ENCODE assay signal across 10 mouse cellular contexts in the genomic region with DNA sequence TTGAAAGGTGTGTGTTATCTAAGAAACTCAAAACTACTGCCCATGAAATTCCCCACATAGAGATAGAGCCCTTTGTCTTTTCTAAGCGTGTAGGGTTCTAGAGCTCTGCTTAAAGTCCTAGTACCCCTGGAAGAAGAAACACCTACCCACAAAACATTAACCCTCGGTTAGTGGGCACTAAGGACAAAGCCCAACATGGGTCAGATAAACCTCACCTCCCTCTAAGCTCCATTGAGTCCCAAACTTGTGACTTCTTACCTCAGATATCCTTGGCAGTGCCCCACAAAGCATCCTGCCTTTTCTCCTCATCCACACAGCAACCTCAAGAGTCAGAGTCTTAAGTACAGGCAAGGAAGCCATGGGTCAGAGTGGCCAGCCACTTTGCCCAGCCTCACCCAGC.
DNase-seq lines count a peak whose midpoint lies in the region; ATAC-seq and TF ChIP-seq lines count a peak whose summit lies in the region.
"Had no signal": no experiment of that assay in that cellular context is flagged by ENCODE, and none has a peak within 500 bp of the region (broad histone marks: within the 10 kb centered on the region; RNA-seq: fewer than 3 reads in every experiment).

No protein-coding gene starts in this region.

- H3K9me3 ChIP-seq in intestine, embryonic 14.5 days (ENCODE audit: control insufficient read depth, low read length), result no peaks in the 10 kb centered on the region
- no peaks in the 10 kb centered on the region for H3K9me3 ChIP-seq in intestine, postnatal 0 days (ENCODE audit: control insufficient read depth)
- no peaks in the 10 kb centered on the region for H3K9me3 ChIP-seq in forebrain, embryonic 15.5 days
- H3K9me3 ChIP-seq in midbrain, embryonic 10.5 days (replicated peaks), result no peaks in the 10 kb centered on the region
- no peaks in the 10 kb centered on the region for H3K9me3 ChIP-seq in neural tube, embryonic 15.5 days (replicated peaks)
- H3K9me3 ChIP-seq: embryonic facial prominence, embryonic 15.5 days had no signal

- no peaks in the 10 kb centered on the region for H3K27me3 ChIP-seq in intestine, embryonic 14.5 days (replicated peaks; ENCODE audit: control insufficient read depth, insufficient read depth, low read length)
- no peaks in the 10 kb centered on the region for H3K27me3 ChIP-seq in intestine, postnatal 0 days (replicated peaks; ENCODE audit: control insufficient read depth, insufficient read depth, low read length)
- no peaks in the 10 kb centered on the region for H3K27me3 ChIP-seq in forebrain, embryonic 15.5 days
- H3K27me3 ChIP-seq in midbrain, embryonic 10.5 days (ENCODE audit: low read depth, poor library complexity, severe bottlenecking), result peaks cover 6% of the 10 kb centered on the region
- H3K27me3 ChIP-seq in neural tube, embryonic 15.5 days (replicated peaks), result no peaks in the 10 kb centered on the region
- H3K27me3 ChIP-seq: embryonic facial prominence, embryonic 15.5 days had no signal

- no peaks in the 10 kb centered on the region for H3K36me3 ChIP-seq in intestine, embryonic 14.5 days (ENCODE audit: control insufficient read depth, insufficient read depth, low read length)
- no peaks in the 10 kb centered on the region for H3K36me3 ChIP-seq in intestine, postnatal 0 days (ENCODE audit: control insufficient read depth, insufficient read depth)
- H3K36me3 ChIP-seq in forebrain, embryonic 15.5 days, result no peaks in the 10 kb centered on the region
- H3K36me3 ChIP-seq in midbrain, embryonic 10.5 days, result no peaks in the 10 kb centered on the region
- no peaks in the 10 kb centered on the region for H3K36me3 ChIP-seq in neural tube, embryonic 15.5 days
- H3K36me3 ChIP-seq: embryonic facial prominence, embryonic 15.5 days had no signal

- no peak for TF ChIP-seq CTCF in intestine, postnatal 0 days (IDR thresholded peaks at IDR 0.05; ENCODE audit: low read depth)

- no peak overlapping the region for H3K4me3 ChIP-seq in intestine, embryonic 14.5 days (ENCODE audit: low read depth, low read length)
- H3K4me3 ChIP-seq in intestine, postnatal 0 days (ENCODE audit: low read depth, low read length), result no peak overlapping the region
- no peak overlapping the region for H3K4me3 ChIP-seq in forebrain, embryonic 15.5 days
- peak overlapping the region; percentile 32 for H3K4me3 ChIP-seq in midbrain, embryonic 10.5 days
- no peak overlapping the region for H3K4me3 ChIP-seq in neural tube, embryonic 15.5 days (replicated peaks)
- H3K4me3 ChIP-seq: embryonic facial prominence, embryonic 15.5 days had no signal

- WGBS in intestine, embryonic 14.5 days, result 91% methylated on average over 2 of the region's 2 CpGs
- WGBS in intestine, postnatal 0 days, result 87% methylated on average over 2 of the region's 2 CpGs
- 45% methylated on average over 2 of the region's 2 CpGs for WGBS in forebrain, embryonic 15.5 days
- WGBS in midbrain, embryonic 10.5 days, result 56% methylated on average over 2 of the region's 2 CpGs
- WGBS in neural tube, embryonic 15.5 days, result 73% methylated on average over 2 of the region's 2 CpGs

- no peak for DNase-seq in intestine, embryonic 14.5 days (ENCODE audit: low spot score)
- no peak for DNase-seq in midbrain, embryonic 10.5 days (ENCODE audit: low spot score)
- DNase-seq in adrenal gland, adult 8-10 months, result no peak
- DNase-seq in embryo, embryonic 10.5 days (ENCODE audit: low spot score), result no peak
- no peak for DNase-seq in c-Kit-positive CD71-positive TER-119-positive erythroid progenitor cells, embryonic 14.5 days (ENCODE audit: low spot score)

- H3K4me1 ChIP-seq in intestine, embryonic 14.5 days (replicated peaks; ENCODE audit: control insufficient read depth, insufficient read depth, low read length), result peaks cover 9% of the 10 kb centered on the region
- H3K4me1 ChIP-seq in intestine, postnatal 0 days (replicated peaks; ENCODE audit: control insufficient read depth, insufficient read depth, low read length), result peaks cover 5% of the 10 kb centered on the region; the same call in 1 of the 2 replicates
- peaks cover 84% of the 10 kb centered on the region for H3K4me1 ChIP-seq in forebrain, embryonic 15.5 days
- H3K4me1 ChIP-seq in midbrain, embryonic 10.5 days, result peaks cover 76% of the 10 kb centered on the region
- H3K4me1 ChIP-seq in neural tube, embryonic 15.5 days, result peaks cover 59% of the 10 kb centered on the region

- peak overlapping the region; percentile 47; the same call in 1 of the 2 replicates for H3K27ac ChIP-seq in intestine, embryonic 14.5 days (ENCODE audit: low read depth)
- no peak overlapping the region for H3K27ac ChIP-seq in intestine, postnatal 0 days (ENCODE audit: low read depth, low read length)
- peak overlapping the region; percentile 91 for H3K27ac ChIP-seq in forebrain, embryonic 15.5 days (replicated peaks)
- H3K27ac ChIP-seq in midbrain, embryonic 10.5 days (replicated peaks), result peak overlapping the region; percentile 96
- H3K27ac ChIP-seq in neural tube, embryonic 15.5 days (replicated peaks), result peak overlapping the region; percentile 84
- H3K27ac ChIP-seq: liver, embryonic 14.5 days had no signal

- no peak for ATAC-seq in intestine, embryonic 14.5 days (replicated peaks; ENCODE audit: low FRiP score, low TSS enrichment, low read depth)
- ATAC-seq in intestine, postnatal 0 days, result no peak
- no peak for ATAC-seq in forebrain, embryonic 15.5 days (replicated peaks)
- no peak for ATAC-seq in neural tube, embryonic 15.5 days (ENCODE audit: low FRiP score)

- no peak overlapping the region for H3K9ac ChIP-seq in intestine, embryonic 14.5 days (ENCODE audit: low read length)
- H3K9ac ChIP-seq in intestine, postnatal 0 days (ENCODE audit: low read depth, low read length), result no peak overlapping the region
- H3K9ac ChIP-seq in forebrain, embryonic 15.5 days (replicated peaks), result no peak overlapping the region
- no peak overlapping the region for H3K9ac ChIP-seq in neural tube, embryonic 15.5 days (replicated peaks)
- H3K9ac ChIP-seq: embryonic facial prominence, embryonic 15.5 days; liver, embryonic 14.5 days had no signal

- no peak overlapping the region for H3K4me2 ChIP-seq in intestine, embryonic 14.5 days (ENCODE audit: low read length)
- no peak overlapping the region for H3K4me2 ChIP-seq in intestine, postnatal 0 days (replicated peaks; ENCODE audit: low read depth)
- no peak overlapping the region for H3K4me2 ChIP-seq in forebrain, embryonic 15.5 days (replicated peaks)
- H3K4me2 ChIP-seq in neural tube, embryonic 15.5 days, result no peak overlapping the region
- H3K4me2 ChIP-seq: embryonic facial prominence, embryonic 15.5 days had no signal
